Mouse (Mus musculus) cerebellum, adult 2 months (tissue): Measurements from ENCODE around the gene Gm20425. TPM values are rescaled to one million over a fixed set of nuclear protein-coding genes. Genes with fewer than 3 reads are reported as not detected.
"Not testable (repeated sequence)": the region's sequence is repeated elsewhere in the genome, so short reads cannot be mapped to it uniquely, and the experiment has no call there.

Experiments used
- DNase-seq, 2 experiments: peaks; one replicate each; pipeline ENCODE4 v3.0.0; 2021
- H3K27ac ChIP-seq: fragments of 200-500 bp; 2 replicates; pipeline ENCODE4 v1.5.1; 2012; ENCODE audit warnings: low read length, control low read depth, inconsistent platforms; ENCODE audit not compliant: insufficient read depth
- H3K27me3 ChIP-seq: fragments of 200-500 bp; 2 replicates; pipeline ENCODE4 v1.6.1; 2012; ENCODE audit warnings: inconsistent platforms, mild to moderate bottlenecking, low read length, moderate library complexity; ENCODE audit not compliant: control insufficient read depth, insufficient read depth
- H3K4me1 ChIP-seq: fragments of 200-500 bp; 2 replicates; pipeline ENCODE4 v1.6.1; 2011; ENCODE audit warnings: low read length; ENCODE audit not compliant: control insufficient read depth, insufficient read depth
- H3K4me3 ChIP-seq: fragments of 200-500 bp; replicated peaks from 2 replicates; pipeline ENCODE3; 2011; ENCODE audit warnings: mild to moderate bottlenecking, low read depth, low read length, control low read depth; ENCODE audit not compliant: insufficient read depth
- CTCF ChIP-seq: fragments of 200-500 bp; IDR thresholded peaks from 2 replicates; pipeline ENCODE4 v1.5.1; 2011; ENCODE audit warnings: low read depth, mild to moderate bottlenecking, control low read depth, low read length, moderate library complexity, borderline replicate concordance; ENCODE audit not compliant: insufficient read depth
- POLR2A ChIP-seq: fragments of 200-500 bp; IDR thresholded peaks from 2 replicates; pipeline ENCODE4 v1.6.1; 2011; ENCODE audit warnings: low read length, control low read depth, borderline replicate concordance; ENCODE audit not compliant: insufficient read depth
- WGBS: fragments of 180-500 bp; shearing (Covaris S2); methylation state at CpG from one replicate; pipeline ENCODE4 v1.1.7; 2018; 5-methylcytosine and 5-hydroxymethylcytosine counted together
- polyA plus RNA-seq: library from polyadenylated mRNA; depleted of rRNA; stranded (reverse); fragments of >200 nt; gene quantifications from 2 replicates; pipeline ENCODE4 v1.2.3, GENCODE M21; 2012

The Gm20425 gene
- polyA plus RNA-seq, 1 experiment, result 0.39 TPM

GRCm38 (mm10) chr9:103168771-103169170, 61.3 kb downstream of the Gm20425 start:
- Histone ChIP-seq H3K27ac (no peak overlapping the region), H3K27me3 (no peaks in the 10 kb centered on the region), H3K4me3 (no peak overlapping the region), H3K4me1 (peaks cover 25% of the 10 kb centered on the region)
- WGBS, result 42% methylated on average over 7 of the region's 7 CpGs
- no peak for DNase-seq
- TF ChIP-seq CTCF (no peak), POLR2A (no peak)

- 36% methylated on average over 6 of the region's 6 CpGs for WGBS
- Histone ChIP-seq H3K4me1 (peaks cover 25% of the 10 kb centered on the region), H3K27me3 (no peaks in the 10 kb centered on the region), H3K27ac (no peak overlapping the region), H3K4me3 (no peak overlapping the region)
- no peak for DNase-seq
- TF ChIP-seq CTCF, result no peak
Measured at GRCm38 (mm10) chr9:103168046-103168445, 62.1 kb downstream of the Gm20425 start.

GRCm38 (mm10) chr9:103163806-103164205, 66.3 kb downstream of the Gm20425 start:
- H3K4me1 ChIP-seq, result peaks cover 40% of the 10 kb centered on the region
- no peaks in the 10 kb centered on the region for H3K27me3 ChIP-seq
- no peak overlapping the region for H3K27ac ChIP-seq
- no peak for DNase-seq
- no peak for TF ChIP-seq POLR2A
- TF ChIP-seq CTCF, result no peak
- WGBS, result 61% methylated on average over 15 of the region's 15 CpGs
- no peak overlapping the region for H3K4me3 ChIP-seq

- H3K4me1 ChIP-seq, result peaks cover 19% of the 10 kb centered on the region
- not testable (repeated sequence) for H3K27ac ChIP-seq, DNase-seq, H3K27me3 ChIP-seq, H3K4me3 ChIP-seq
- WGBS, result 91% methylated on average over 7 of the region's 7 CpGs
Measured at GRCm38 (mm10) chr9:103155158-103155557, 74.9 kb downstream of the Gm20425 start.

- no peak for TF ChIP-seq CTCF
- TF ChIP-seq POLR2A, result no peak
- H3K4me1 ChIP-seq, result peaks cover 13% of the 10 kb centered on the region
- H3K4me3 ChIP-seq, result no peak overlapping the region
- DNase-seq, result no peak
- 78% methylated on average over 2 of the region's 2 CpGs for WGBS
- H3K27me3 ChIP-seq, result no peaks in the 10 kb centered on the region
- no peak overlapping the region for H3K27ac ChIP-seq
Measured at GRCm38 (mm10) chr9:103154568-103154967, 75.5 kb downstream of the Gm20425 start.

GRCm38 (mm10) chr9:103153286-103153685, 76.8 kb downstream of the Gm20425 start:
- H3K27me3 ChIP-seq, result no peaks in the 10 kb centered on the region
- H3K27ac ChIP-seq, result peak overlapping the region; percentile 38; the same call in 1 of the 2 replicates
- DNase-seq, result peak in 1 of 2 experiments; percentile 50
- 19% methylated on average over 5 of the region's 5 CpGs for WGBS
- TF ChIP-seq POLR2A (no peak), CTCF (no peak)
- no peak overlapping the region for H3K4me3 ChIP-seq
- peaks cover 16% of the 10 kb centered on the region for H3K4me1 ChIP-seq

GRCm38 (mm10) chr9:103149074-103149799, 80.9 kb downstream of the Gm20425 start:
- TF ChIP-seq CTCF (no peak), POLR2A (no peak)
- H3K27ac ChIP-seq, result 0 out of 2 replicates have a peak overlapping the region, but pooled peaks have one; percentile 9

GRCm38 (mm10) chr9:103147103-103147502, 83.0 kb downstream of the Gm20425 start:
- 65% methylated on average over 13 of the region's 13 CpGs for WGBS
- H3K27ac ChIP-seq, result no peak overlapping the region
- no peaks in the 10 kb centered on the region for H3K27me3 ChIP-seq

More at GRCm38 (mm10) chr9:103149074-103149799, 80.9 kb downstream of the Gm20425 start:
- WGBS, result 56% methylated on average over 12 of the region's 12 CpGs
- DNase-seq, result no peak
- Histone ChIP-seq H3K4me1 (peaks cover 25% of the 10 kb centered on the region), H3K27me3 (no peaks in the 10 kb centered on the region), H3K4me3 (no peak overlapping the region)

More at GRCm38 (mm10) chr9:103147103-103147502, 83.0 kb downstream of the Gm20425 start:
- Histone ChIP-seq H3K4me3 (no peak overlapping the region), H3K4me1 (peaks cover 20% of the 10 kb centered on the region)
- TF ChIP-seq POLR2A (no peak), CTCF (no peak)
- no peak for DNase-seq
